Mouse (Mus musculus) hindbrain, embryonic 10.5 days (tissue): ENCODE measurements around the gene Sbno1. TPM values are rescaled to one million over a fixed set of nuclear protein-coding genes. Genes with fewer than 3 reads are reported as not detected.
A peak's percentile ranks its signal among the peaks of the same experiment; 100 is the strongest.
"Not testable (repeated sequence)": the region's sequence is repeated elsewhere in the genome, so short reads cannot be mapped to it uniquely, and the experiment has no call there.

Source experiments
- DNase-seq: peaks from one replicate; pipeline ENCODE4 v3.0.0-alpha.2; 2017; ENCODE audit warnings: low spot score
- H3K27ac ChIP-seq: fragments of 300-500 bp; sonication (generic); 2 replicates; pipeline ENCODE4 v1.5.1; 2016; ENCODE audit warnings: mild to moderate bottlenecking, moderate library complexity
- H3K27me3 ChIP-seq: fragments of 300-500 bp; sonication (generic); 2 replicates; pipeline ENCODE4 v1.6.1; 2016; ENCODE audit warnings: mild to moderate bottlenecking; ENCODE audit not compliant: poor library complexity, insufficient read depth, severe bottlenecking
- H3K36me3 ChIP-seq: fragments of 300-500 bp; sonication (generic); 2 replicates; pipeline ENCODE4 v1.6.1; 2016; ENCODE audit warnings: mild to moderate bottlenecking, moderate library complexity
- H3K4me1 ChIP-seq: fragments of 300-500 bp; sonication (generic); replicated peaks from 2 replicates; pipeline ENCODE4 v1.6.1; 2016; ENCODE audit warnings: mild to moderate bottlenecking
- H3K4me3 ChIP-seq: fragments of 300-500 bp; sonication (generic); 2 replicates; pipeline ENCODE4 v1.5.1; 2016; ENCODE audit warnings: mild to moderate bottlenecking, moderate library complexity
- H3K9me3 ChIP-seq: fragments of 300-500 bp; sonication (generic); 2 replicates; pipeline ENCODE4 v1.6.1; 2016; ENCODE audit warnings: mild to moderate bottlenecking, moderate library complexity
- WGBS: fragments of 180-500 bp; shearing (Covaris S2); methylation state at CpG from one replicate; pipeline ENCODE4 v1.1.7; 2016; 5-methylcytosine and 5-hydroxymethylcytosine counted together
- polyA plus RNA-seq: library from polyadenylated mRNA; unstranded; fragments of >200 nt; fragmentation: Nextera tagmentation; extraction: Ambion mirVana; gene quantifications from 2 replicates; pipeline ENCODE4 v1.2.1, GENCODE M21; 2016

Sbno1 gene
- polyA plus RNA-seq, 1 experiment from 2014 or later: 84.6 TPM

GRCm38 (mm10) chr5:124387932-124388331 lies 37.9 kb downstream of the Sbno1 start:
- no peak for DNase-seq
- Histone ChIP-seq H3K4me3 (no peak overlapping the region), H3K4me1 (no peaks in the 10 kb centered on the region), H3K9me3 (no peaks in the 10 kb centered on the region), H3K27ac (no peak overlapping the region), H3K36me3 (peaks cover 98% of the 10 kb centered on the region), H3K27me3 (no peaks in the 10 kb centered on the region)
- WGBS: 86% methylated on average over 5 of the region's 5 CpGs

GRCm38 (mm10) chr5:124380121-124380520 lies 45.7 kb downstream of the Sbno1 start:
- Histone ChIP-seq H3K9me3 (no peaks in the 10 kb centered on the region), H3K27me3 (no peaks in the 10 kb centered on the region), H3K27ac (no peak overlapping the region), H3K36me3 (peaks cover 98% of the 10 kb centered on the region), H3K4me1 (no peaks in the 10 kb centered on the region), H3K4me3 (no peak overlapping the region)
- DNase-seq: no peak
- WGBS: 94% methylated on average over 1 of the region's 1 CpGs

GRCm38 (mm10) chr5:124377149-124377548 lies 48.7 kb downstream of the Sbno1 start:
- WGBS: 96% methylated on average over 4 of the region's 4 CpGs
- Histone ChIP-seq H3K27ac (no peak overlapping the region), H3K4me3 (no peak overlapping the region), H3K9me3 (no peaks in the 10 kb centered on the region), H3K36me3 (peaks cover 98% of the 10 kb centered on the region), H3K4me1 (no peaks in the 10 kb centered on the region), H3K27me3 (no peaks in the 10 kb centered on the region)
- DNase-seq: no peak

- H3K27ac ChIP-seq: no peak overlapping the region
- 96% methylated on average over 1 of the region's 1 CpGs for WGBS
- no peak overlapping the region for H3K4me3 ChIP-seq
- peaks cover 98% of the 10 kb centered on the region for H3K36me3 ChIP-seq
- no peaks in the 10 kb centered on the region for H3K27me3 ChIP-seq
- H3K4me1 ChIP-seq: no peaks in the 10 kb centered on the region
- no peak for DNase-seq
- H3K9me3 ChIP-seq: no peaks in the 10 kb centered on the region
These were observed 49.4 kb downstream of the Sbno1 start for GRCm38 (mm10) chr5:124376401-124376800.

- no peaks in the 10 kb centered on the region for H3K27me3 ChIP-seq
- no peak for DNase-seq
- peaks cover 98% of the 10 kb centered on the region for H3K36me3 ChIP-seq
- no peaks in the 10 kb centered on the region for H3K4me1 ChIP-seq
- no peak overlapping the region for H3K4me3 ChIP-seq
- no peak overlapping the region for H3K27ac ChIP-seq
- H3K9me3 ChIP-seq: no peaks in the 10 kb centered on the region
- 97% methylated on average over 7 of the region's 7 CpGs for WGBS
These were observed 51.5 kb downstream of the Sbno1 start for GRCm38 (mm10) chr5:124374298-124374697.

GRCm38 (mm10) chr5:124366721-124367120 lies 59.1 kb downstream of the Sbno1 start:
- no peak overlapping the region for H3K4me3 ChIP-seq
- DNase-seq: no peak
- H3K4me1 ChIP-seq: no peaks in the 10 kb centered on the region; the same call in 1 of the 2 replicates
- no peaks in the 10 kb centered on the region for H3K9me3 ChIP-seq
- H3K27ac ChIP-seq: no peak overlapping the region
- WGBS: 89% methylated on average over 3 of the region's 3 CpGs
- peaks cover 42% of the 10 kb centered on the region for H3K36me3 ChIP-seq
- no peaks in the 10 kb centered on the region for H3K27me3 ChIP-seq

- H3K9me3 ChIP-seq: no peaks in the 10 kb centered on the region
- WGBS: 88% methylated on average over 2 of the region's 2 CpGs
- no peak for DNase-seq
These were observed 60.0 kb downstream of the Sbno1 start for GRCm38 (mm10) chr5:124365754-124366153.

GRCm38 (mm10) chr5:124364173-124364918 lies 61.5 kb downstream of the Sbno1 start:
- Histone ChIP-seq H3K36me3 (peaks cover 19% of the 10 kb centered on the region), H3K4me3 (no peak overlapping the region), H3K4me1 (no peaks in the 10 kb centered on the region; the same call in 1 of the 2 replicates), H3K27ac (no peak overlapping the region), H3K27me3 (no peaks in the 10 kb centered on the region), H3K9me3 (no peaks in the 10 kb centered on the region)
- WGBS: 86% methylated on average over 6 of the region's 6 CpGs
- no peak for DNase-seq

More at GRCm38 (mm10) chr5:124365754-124366153, 60.0 kb downstream of the Sbno1 start:
- Histone ChIP-seq H3K36me3 (peaks cover 33% of the 10 kb centered on the region), H3K4me1 (no peaks in the 10 kb centered on the region; the same call in 1 of the 2 replicates), H3K27ac (no peak overlapping the region), H3K27me3 (no peaks in the 10 kb centered on the region), H3K4me3 (no peak overlapping the region)

- H3K27ac ChIP-seq, H3K4me1 ChIP-seq, H3K36me3 ChIP-seq, H3K9me3 ChIP-seq, H3K27me3 ChIP-seq, H3K4me3 ChIP-seq, DNase-seq: not testable (repeated sequence)
- WGBS: 92% methylated on average over 5 of the region's 5 CpGs
These were observed 62.8 kb downstream of the Sbno1 start, which contains the start of gene Cdk2ap1 for GRCm38 (mm10) chr5:124362982-124363381. Cdk2ap1 (minus strand) TSS chr5:124363082.

- Histone ChIP-seq H3K4me1 (peaks cover 5% of the 10 kb centered on the region), H3K36me3 (no peaks in the 10 kb centered on the region), H3K27ac (no peak overlapping the region), H3K9me3 (no peaks in the 10 kb centered on the region), H3K4me3 (no peak overlapping the region), H3K27me3 (no peaks in the 10 kb centered on the region)
- no peak for DNase-seq
- 83% methylated on average over 2 of the region's 2 CpGs for WGBS
These were observed 66.2 kb downstream of the Sbno1 start for GRCm38 (mm10) chr5:124359641-124360040.

GRCm38 (mm10) chr5:124356695-124357094 lies 69.1 kb downstream of the Sbno1 start:
- WGBS: 48% methylated on average over 3 of the region's 3 CpGs
- Histone ChIP-seq H3K9me3 (no peaks in the 10 kb centered on the region), H3K36me3 (no peaks in the 10 kb centered on the region), H3K27me3 (no peaks in the 10 kb centered on the region), H3K4me3 (no peak overlapping the region), H3K27ac (no peak overlapping the region), H3K4me1 (peaks cover 11% of the 10 kb centered on the region)
- no peak for DNase-seq

- no peaks in the 10 kb centered on the region for H3K27me3 ChIP-seq
- peak overlapping the region; percentile 99 for H3K4me3 ChIP-seq
- H3K4me1 ChIP-seq: peaks cover 23% of the 10 kb centered on the region
- no peaks in the 10 kb centered on the region for H3K9me3 ChIP-seq
- H3K27ac ChIP-seq: peak overlapping the region; percentile 100
- no peak for DNase-seq
- peaks cover 10% of the 10 kb centered on the region for H3K36me3 ChIP-seq
- WGBS: 2% methylated on average over 12 of the region's 12 CpGs
These were observed 70.3 kb downstream of the Sbno1 start for GRCm38 (mm10) chr5:124355425-124355959.

- Histone ChIP-seq H3K36me3 (peaks cover 17% of the 10 kb centered on the region), H3K27me3 (no peaks in the 10 kb centered on the region), H3K27ac (peak overlapping the region; percentile 100), H3K4me3 (peak overlapping the region; percentile 99), H3K9me3 (no peaks in the 10 kb centered on the region), H3K4me1 (peaks cover 30% of the 10 kb centered on the region)
- peak; percentile 60 for DNase-seq
- WGBS: under 1% methylated on average over 57 of the region's 60 CpGs
These were observed 71.0 kb downstream of the Sbno1 start for GRCm38 (mm10) chr5:124354574-124355424.
